Mouse (Mus musculus) urinary bladder, adult 18-20 months (tissue): Measurements from ENCODE around the gene Tmem131.

ENCODE experiments used
- DNase-seq, 2 experiments: peaks; one replicate each; pipeline ENCODE4 v3.0.0; 2022; ENCODE audit warnings: low spot score in 2 of 2, mixed read lengths in 2 of 2

The Tmem131 gene

GRCm38 (mm10) chr1:36886489-36886888, 57.0 kb downstream of the Tmem131 start:
- no peak for DNase-seq

GRCm38 (mm10) chr1:36884536-36884935, 58.9 kb downstream of the Tmem131 start:
- DNase-seq = no peak

GRCm38 (mm10) chr1:36883805-36884204, 59.7 kb downstream of the Tmem131 start:
- DNase-seq = no peak

GRCm38 (mm10) chr1:36879154-36879553, 64.3 kb downstream of the Tmem131 start:
- DNase-seq = no peak

- DNase-seq = no peak
Measured at GRCm38 (mm10) chr1:36877126-36877525, 66.3 kb downstream of the Tmem131 start.

DNA sequence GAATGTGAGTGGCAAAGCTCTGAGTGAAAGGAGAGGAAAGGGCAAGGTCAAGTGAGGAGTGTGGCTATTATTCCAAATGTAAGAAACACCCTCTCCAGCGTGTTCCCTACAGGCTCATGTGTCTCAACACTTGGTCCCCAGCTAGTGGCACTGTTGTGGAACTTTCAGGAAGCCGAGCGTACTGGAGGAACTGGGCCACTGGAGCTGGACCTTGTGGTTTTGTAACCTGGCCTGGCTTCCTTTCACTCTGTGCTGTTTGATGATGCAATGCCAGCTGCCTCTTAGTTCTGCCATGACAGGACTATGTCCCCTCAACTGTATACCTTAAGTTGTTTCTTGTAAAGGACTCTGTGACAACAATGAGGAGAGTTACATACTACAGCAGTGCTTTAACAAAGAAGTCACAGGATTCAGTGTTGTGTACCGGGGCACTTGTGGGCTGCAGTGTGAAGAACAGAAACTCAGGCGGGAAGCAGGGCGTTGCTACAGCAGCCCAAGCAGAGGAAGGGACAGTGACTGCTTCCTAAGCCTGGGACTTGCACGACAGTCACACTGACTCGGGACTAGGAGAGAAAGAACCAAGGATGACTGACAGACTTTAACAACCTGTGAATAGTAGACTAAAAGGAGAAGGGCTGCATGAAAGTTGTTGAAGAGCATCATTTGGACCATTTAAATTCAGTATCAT, 68.4 kb downstream of the Tmem131 start:
- DNase-seq = no peak

DNA sequence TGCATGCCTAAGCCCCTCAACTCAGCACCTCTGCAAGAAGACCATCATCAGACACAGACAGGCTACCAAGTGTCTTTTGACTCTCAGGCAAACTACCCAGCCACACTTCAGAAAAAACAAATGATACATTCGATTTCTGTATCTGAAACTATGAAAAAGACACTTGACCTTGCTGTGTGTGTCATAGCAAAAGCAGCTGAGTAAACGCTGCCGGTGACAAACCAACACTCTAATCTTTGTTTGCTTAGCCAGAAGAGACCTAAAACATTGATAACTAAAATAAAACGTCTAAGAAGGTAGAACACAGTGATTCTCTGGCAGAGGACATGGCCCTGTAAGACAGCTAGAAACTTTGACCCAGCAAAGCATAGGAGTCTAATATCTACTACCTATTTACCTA, 72.2 kb downstream of the Tmem131 start:
- DNase-seq = no peak

DNA sequence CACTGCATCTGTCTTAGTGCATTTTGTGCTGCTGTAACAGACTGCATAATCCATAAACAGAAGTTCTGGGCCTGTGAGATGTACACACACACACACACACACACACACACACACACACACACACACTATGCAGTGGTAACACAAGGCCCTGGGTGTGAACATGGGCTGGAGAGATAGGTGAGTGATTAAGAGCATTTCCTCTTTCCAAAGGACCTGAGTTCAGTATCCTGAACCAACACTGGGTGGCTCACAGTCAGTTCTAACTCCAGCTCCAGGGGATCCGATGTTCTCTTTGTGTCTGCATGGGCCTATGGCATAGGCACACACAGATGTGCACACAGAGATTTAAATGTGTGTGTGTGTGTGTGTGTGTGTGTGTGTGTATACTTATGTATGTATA, 72.9 kb downstream of the Tmem131 start:
- no peak for DNase-seq

- DNase-seq = no peak
Measured at GRCm38 (mm10) chr1:36864757-36865156, 78.7 kb downstream of the Tmem131 start.

DNA sequence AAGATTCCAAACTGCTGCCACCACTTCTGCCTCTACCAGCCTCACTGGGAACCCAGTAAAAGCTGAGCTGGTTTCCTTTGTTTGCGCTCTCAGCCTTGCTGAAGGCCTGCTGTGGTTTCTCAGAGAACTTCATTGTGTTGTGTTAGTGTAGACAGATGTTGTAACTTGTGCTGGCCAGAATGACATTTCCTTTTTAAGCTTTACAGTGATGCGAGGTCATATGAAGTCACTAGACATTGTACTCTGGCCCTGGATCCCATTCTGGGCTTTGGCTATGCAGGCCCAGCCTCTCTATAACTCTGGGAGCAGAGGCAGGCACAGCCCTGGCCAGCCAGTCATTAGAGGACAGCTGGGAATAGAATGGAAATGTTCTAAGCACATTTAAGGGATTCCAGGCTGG, 81.7 kb downstream of the Tmem131 start:
- DNase-seq = no peak

DNA sequence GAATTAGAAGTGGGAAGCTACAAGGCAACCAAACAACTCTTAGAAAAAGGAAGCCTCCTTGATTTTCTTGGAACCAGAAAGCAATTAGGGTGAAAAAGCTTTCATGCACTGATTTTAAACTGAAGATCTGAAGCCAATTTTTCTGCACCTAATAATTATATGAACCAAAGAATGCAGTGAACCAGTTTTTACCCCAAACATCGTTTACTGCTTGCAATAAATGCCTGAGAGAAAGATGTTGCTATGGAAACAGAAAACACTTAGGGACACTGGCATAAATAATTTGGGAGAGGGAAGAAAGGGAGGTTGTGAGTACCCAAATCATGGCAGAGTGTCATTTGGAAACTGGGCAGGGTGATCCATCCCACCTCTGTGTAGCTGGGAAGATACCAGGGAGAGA, 82.6 kb downstream of the Tmem131 start:
- no peak for DNase-seq

DNA sequence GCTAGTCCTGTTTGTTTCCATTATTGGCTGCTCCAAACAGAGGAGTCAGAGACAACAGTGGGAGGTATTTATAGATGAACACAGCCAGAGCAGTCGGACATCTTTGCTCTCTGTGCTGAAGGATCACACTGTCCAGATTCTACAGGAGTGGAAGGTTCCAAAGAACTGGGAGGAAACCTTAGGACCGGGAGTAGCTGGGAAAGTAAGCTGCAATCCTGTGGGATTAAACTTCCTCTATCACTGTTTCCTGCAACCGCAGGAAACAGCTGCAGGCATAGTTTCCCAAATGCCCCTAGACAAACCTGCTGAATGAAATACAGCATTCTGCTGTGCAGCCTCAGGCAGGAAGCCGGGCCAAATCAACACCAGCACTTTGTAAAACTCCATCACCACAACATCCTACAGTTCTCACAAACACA, 83.0 kb downstream of the Tmem131 start:
- no peak for DNase-seq

- no peak for DNase-seq
Measured at GRCm38 (mm10) chr1:36857081-36857480, 86.4 kb downstream of the Tmem131 start.

DNA sequence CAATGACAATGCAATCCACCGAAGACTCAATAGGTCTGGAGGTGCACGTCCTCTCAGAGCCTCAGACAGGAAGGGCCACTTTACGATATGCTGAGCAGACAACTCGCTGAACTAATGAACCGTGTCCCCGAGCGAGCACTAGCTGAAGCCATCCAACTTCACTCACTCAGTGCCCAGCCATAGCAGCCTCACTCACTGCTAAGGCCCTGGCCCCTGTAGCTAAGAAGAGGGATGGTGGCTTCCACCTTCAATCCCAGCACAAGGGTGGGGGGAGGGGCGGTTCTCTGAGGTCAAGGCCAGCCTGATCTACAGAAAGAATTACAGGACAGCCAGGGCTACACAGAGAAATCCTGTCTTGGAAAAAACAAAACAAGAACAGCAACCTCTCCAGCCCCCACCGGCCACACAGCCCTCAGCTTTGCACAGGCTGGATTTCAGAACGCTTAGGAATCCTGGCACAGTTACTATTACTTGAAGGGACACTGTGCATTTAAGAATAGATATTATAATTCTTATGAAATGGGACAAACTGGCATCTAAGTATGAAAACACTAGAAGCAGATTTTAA, 89.2 kb downstream of the Tmem131 start:
- no peak for DNase-seq

DNA sequence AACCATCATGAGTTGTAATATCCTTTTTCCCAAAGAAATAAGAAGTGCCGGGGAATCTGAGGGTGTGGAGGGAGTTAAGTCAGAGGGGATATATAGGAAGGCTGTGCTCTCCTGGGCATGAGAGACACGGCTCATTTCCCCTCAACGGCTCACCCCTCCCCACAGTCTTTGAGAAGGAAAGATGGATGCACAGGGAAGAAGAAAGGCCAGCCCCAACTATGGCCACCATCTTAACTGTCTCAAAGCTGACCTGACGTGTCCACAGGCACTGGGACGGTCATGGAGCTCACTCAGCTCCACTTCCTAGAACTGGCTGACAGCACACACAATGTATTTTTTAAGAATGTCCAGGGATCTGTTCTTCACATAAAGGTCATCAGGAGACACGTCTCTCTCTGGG, 91.4 kb downstream of the Tmem131 start:
- no peak for DNase-seq

GRCm38 (mm10) chr1:36851392-36851791, 92.1 kb downstream of the Tmem131 start:
- DNase-seq = no peak

DNA sequence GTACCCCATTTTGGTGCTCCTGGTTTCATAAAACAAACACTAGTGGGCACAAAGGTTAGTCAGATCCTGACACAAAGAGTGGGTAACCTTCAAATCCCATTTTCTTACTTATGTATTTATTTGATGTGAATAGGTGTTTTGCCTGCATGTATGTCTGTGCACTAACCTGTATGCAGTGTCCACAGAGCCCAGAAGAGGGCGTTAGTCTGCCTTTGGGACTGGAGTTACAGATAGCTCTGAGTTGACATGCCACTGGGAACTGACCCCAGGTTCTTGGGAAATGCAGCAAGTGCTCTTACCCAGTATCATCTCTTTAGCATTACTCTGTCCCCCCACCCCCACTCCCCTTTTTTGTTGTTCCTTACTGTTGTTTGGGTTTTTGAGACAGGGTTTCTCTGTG, 95.4 kb downstream of the Tmem131 start:
- no peak for DNase-seq

GRCm38 (mm10) chr1:36847276-36847675, 96.2 kb downstream of the Tmem131 start:
- DNase-seq = no peak

DNA sequence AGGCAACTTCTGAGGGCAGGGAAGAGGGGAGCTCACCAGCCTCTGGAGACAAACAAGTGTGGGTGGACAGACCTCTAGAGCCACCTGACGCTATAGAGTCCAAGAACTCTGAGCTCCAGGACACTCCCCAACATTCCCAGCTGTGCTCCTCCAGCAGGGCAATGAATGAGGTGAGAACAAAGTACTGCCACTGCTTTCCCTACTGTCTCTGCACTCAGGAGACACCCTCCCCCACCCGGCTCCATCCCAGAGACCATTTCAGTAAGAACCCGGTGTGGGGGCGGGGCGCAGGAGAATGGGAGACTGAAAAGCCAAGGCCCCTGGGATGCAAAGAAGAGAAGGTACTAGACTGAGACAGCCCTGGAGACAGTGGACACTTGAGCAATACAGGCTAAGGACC, 98.4 kb downstream of the Tmem131 start:
- DNase-seq = no peak

- no peak for DNase-seq
Measured at GRCm38 (mm10) chr1:36841806-36842205, 101.7 kb downstream of the Tmem131 start.

GRCm38 (mm10) chr1:36840959-36841358, 102.5 kb downstream of the Tmem131 start:
- DNase-seq = no peak

GRCm38 (mm10) chr1:36839858-36840257, 103.6 kb downstream of the Tmem131 start:
- DNase-seq = no peak

GRCm38 (mm10) chr1:36836274-36836954, 107.1 kb downstream of the Tmem131 start:
- DNase-seq = no peak
